Mouse (Mus musculus): ENCODE results near the gene Pla2g2c. TPM values are rescaled to one million over a fixed set of nuclear protein-coding genes. Genes with fewer than 3 reads are reported as not detected.

Pla2g2c gene
- total RNA-seq (2015) (not detected in 2 replicates), total RNA-seq (2017) (not detected in 2 replicates)

- ATAC-seq (ENCODE audit: poor library complexity, severe bottlenecking) = no peak
These were observed at the start of gene Pla2g2c for GRCm38 (mm10) chr4:138724354-138725126. Gene Pla2g2c (plus strand): TSS chr4:138724792.

DNA sequence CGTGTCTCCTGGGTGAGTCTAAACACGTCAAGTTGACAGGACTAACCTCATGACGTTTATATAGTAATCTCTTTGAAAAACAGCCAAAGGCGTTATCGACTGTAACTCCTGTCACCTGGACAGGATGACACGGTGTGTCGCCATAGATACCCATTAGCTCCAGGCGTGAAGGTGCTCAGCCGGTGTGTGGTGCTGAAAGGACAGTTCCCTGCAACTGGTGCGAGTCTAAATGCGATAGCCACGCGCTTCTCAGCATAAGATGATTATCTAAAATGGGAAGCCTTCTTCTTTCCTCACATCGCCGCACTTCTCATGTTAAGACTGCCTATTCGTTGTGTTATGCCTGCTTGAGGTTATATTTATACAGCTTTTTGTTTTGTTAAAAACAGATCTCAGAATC is 48.1 kb upstream of the Pla2g2c start:
- no peak for ATAC-seq (ENCODE audit: poor library complexity, severe bottlenecking)

DNA sequence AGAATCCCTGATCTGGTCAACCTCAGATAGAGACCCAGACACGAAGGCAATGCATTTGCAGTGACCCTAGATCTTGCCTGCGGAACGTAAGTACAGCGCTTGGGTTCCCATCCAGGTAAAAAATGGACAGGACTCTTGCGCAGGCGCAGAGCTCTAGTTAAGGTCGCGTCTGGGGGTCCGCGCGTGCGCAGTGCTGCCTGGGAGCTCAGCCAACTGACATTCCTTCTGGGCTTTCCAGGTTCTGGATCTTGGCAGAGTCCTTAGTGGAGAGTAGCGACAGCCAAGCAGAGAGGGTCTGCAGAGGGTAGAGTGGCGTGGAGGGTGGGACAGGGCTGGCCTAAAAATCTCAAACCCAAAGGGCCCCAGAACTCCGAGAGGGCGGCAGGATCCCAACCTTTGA is 47.0 kb upstream of the Pla2g2c start:
- no peak for ATAC-seq (ENCODE audit: poor library complexity, severe bottlenecking)

- ATAC-seq (ENCODE audit: poor library complexity, severe bottlenecking) = no peak
These were observed 44.5 kb upstream of the Pla2g2c start for GRCm38 (mm10) chr4:138680124-138680523.

GRCm38 (mm10) chr4:138682760-138683159 is 41.8 kb upstream of the Pla2g2c start:
- no peak for ATAC-seq (ENCODE audit: poor library complexity, severe bottlenecking)

GRCm38 (mm10) chr4:138685813-138686212 is 38.8 kb upstream of the Pla2g2c start:
- ATAC-seq (ENCODE audit: poor library complexity, severe bottlenecking) = no peak

DNA sequence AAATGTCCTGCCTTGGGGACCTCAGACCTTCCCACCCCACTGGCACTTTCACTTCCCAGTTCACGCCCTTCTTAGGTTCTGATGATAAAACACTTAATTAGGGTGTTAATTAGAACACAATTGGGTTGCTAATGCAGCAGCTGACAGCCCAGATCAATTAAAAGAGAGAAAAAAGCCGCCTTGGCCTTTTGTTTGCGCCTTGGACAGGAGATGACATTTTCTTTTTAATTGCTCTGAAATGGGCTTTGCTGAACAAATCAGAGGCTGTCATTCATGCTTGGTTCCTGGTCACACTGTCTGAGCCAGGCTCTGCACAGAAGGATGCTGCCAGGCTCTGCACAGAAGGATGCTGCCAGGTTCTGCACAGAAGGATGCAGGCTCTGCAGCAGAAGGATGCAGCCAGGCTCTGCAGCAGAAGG is 35.5 kb upstream of the Pla2g2c start:
- ATAC-seq (ENCODE audit: poor library complexity, severe bottlenecking) = no peak

GRCm38 (mm10) chr4:138690561-138690960 is 34.0 kb upstream of the Pla2g2c start:
- ATAC-seq (ENCODE audit: poor library complexity, severe bottlenecking) = no peak

GRCm38 (mm10) chr4:138691443-138692181 is 33.0 kb upstream of the Pla2g2c start:
- no peak for ATAC-seq (ENCODE audit: poor library complexity, severe bottlenecking)

DNA sequence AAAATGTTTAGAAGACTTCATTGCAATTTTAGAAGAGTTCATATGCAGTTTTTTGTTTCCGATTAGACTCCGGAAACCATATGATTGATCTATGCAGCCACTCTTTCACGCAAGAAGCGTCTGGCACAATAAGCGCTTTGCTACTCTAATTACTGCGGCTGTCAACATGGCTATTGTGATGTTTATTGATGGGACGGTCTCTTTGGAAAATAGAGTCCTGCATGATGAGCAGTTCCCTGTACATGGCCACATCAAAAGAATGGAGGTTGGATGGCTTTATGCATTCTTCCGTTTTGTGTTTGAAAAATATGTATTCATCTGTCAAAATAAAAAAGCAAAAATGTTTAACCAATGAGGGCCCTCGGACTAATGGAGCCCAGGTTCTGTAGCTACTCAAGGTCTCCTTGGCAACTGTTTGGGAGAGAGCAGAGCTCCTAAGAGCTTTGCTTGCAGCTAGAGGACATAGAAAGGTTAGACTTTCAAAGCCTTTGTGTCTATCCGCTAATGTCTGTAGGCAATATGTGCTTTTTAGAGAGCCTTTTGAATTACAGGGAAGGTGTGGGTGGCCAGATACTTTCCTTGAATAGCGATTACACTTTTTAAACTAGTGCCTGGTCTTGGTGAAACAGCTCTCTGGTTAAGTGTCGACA is 31.4 kb upstream of the Pla2g2c start:
- no peak for ATAC-seq (ENCODE audit: poor library complexity, severe bottlenecking)

DNA sequence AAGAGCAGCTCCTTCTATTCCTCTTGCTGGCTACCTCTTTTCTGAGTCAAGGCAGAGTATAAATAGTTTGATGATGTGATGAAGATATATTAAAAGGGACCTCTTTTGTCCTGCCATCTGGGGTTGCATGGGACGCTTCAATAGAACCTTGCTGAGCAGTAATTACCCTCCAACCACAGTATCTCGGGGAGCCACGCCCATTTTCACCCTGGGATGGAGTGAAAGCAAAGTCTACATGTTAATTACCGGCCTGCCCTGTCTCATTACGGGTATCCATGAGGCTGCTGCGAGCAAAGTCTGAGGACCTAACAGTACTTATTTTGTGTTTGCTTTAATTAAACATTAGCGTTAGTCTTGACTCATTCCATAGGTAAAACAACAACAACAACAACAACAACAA is 27.9 kb upstream of the Pla2g2c start:
- no peak for ATAC-seq (ENCODE audit: poor library complexity, severe bottlenecking)

DNA sequence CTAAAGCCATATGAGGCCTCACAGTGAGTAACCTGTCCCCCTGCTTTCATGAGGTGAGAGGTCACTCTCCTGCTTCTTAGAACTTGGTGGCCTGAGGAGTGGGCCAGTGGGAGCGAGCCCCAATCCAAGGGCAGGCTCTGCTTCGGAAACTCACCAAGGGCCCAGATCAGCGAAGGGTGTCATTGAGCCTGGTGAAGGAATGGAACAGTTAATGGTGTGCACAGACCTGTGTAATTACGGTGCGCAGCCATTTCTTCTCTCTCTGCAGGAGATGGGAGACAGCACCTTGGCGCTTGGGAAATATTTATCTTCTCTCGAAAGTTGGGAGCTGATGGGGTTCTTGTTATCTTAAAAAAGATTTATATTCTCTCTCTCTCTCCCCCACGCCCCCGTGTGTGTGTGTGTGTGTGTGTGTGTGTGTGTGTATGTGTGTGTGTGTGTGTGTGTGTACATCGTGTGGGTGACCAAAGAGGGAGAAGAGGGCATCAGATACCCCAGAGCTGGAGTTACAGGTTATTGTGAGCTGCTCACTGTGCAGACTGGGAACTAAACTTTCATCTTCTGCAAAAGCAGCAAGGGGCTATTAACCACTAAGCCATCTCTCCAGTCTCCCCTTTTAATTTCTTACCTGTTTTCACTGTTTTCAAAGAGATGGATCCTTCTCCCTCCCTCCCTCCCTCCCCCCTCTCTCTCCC is 27.3 kb upstream of the Pla2g2c start:
- ATAC-seq (ENCODE audit: poor library complexity, severe bottlenecking) = no peak

- no peak for ATAC-seq (ENCODE audit: poor library complexity, severe bottlenecking)
These were observed 26.3 kb upstream of the Pla2g2c start for GRCm38 (mm10) chr4:138698296-138698695.

DNA sequence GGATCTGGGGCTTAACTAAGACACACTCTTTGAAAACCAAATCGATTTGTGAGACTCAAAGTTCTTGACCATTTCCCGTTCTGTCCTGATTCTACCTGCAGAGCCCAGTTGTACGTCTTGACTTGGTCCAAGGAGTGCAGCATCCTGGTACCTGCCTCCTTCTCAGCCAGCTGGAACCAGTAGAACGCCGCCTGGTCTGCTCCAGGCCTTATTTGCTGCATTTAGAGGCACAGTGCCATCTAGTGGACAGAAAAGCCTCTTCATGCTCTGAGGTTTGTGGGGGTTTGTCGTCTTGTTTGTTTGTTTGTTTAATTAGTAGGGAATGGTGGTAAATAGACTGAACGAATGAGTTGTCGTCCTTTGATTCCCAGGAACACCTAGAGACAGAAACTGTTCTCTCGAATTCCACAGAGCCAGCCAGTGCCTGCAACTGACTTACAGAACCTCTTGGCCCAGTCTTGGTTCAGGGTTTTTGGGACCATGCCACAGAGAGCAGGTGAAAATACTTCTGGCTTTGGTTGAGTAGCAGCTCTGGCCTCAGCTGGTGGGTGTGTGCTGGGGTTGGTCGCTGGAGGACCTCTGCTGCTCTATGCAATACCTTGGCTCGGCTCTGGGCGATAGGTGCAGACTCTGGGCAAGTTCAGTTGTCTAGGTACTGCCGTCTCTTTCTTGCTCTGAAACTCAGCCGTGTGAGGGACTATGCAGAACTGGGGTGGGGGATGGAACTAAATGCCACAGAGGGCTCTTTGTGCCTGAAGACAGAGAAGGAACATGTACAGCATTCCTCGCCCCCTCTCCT is 24.2 kb upstream of the Pla2g2c start:
- ATAC-seq (ENCODE audit: poor library complexity, severe bottlenecking) = 0 out of 2 replicates have a peak, but pooled peaks have one; percentile 30

- ATAC-seq (ENCODE audit: poor library complexity, severe bottlenecking) = no peak
These were observed 23.5 kb upstream of the Pla2g2c start for GRCm38 (mm10) chr4:138701111-138701510.

DNA sequence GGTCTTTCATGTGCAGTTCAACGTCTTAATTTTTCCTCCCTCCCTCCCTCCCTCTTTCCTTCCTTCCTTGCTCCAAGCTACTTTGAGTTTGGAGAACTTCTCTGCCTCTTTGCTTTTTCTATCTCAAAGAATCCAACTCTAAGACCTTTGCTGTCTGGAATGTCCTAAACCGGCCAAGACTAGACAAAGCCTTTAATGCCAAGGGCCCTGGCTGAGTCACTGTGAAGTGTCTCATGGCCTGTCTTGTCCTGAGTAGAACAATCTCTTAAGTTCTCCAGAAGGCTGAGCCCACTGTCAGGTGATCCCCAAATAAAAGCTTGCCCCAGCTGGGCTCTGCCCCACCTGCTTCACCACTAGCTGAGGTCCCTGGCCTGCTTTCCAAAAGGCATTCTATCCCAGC is 22.6 kb upstream of the Pla2g2c start:
- no peak for ATAC-seq (ENCODE audit: poor library complexity, severe bottlenecking)

GRCm38 (mm10) chr4:138702528-138702927 is 22.1 kb upstream of the Pla2g2c start:
- no peak for ATAC-seq (ENCODE audit: poor library complexity, severe bottlenecking)

DNA sequence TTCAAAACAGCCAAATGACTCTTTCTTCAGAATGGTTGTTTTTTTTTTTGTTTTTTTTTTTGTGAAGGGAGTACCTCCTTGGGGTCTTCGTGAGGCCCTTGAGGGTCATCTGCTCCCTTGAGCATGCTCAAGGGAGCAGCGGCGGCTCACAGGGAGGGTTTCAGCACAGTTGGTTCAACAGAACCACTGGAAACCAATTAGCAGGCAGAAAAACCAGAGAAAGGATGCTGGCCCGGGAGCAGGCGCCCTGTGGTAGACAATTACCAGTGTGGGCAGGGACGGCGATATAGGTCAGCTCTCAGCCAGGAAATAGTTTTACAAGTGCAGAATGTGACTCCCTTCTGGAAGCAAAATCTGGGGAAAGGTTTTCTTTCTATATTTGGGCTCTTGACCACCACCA is 21.0 kb upstream of the Pla2g2c start:
- no peak for ATAC-seq (ENCODE audit: poor library complexity, severe bottlenecking)

DNA sequence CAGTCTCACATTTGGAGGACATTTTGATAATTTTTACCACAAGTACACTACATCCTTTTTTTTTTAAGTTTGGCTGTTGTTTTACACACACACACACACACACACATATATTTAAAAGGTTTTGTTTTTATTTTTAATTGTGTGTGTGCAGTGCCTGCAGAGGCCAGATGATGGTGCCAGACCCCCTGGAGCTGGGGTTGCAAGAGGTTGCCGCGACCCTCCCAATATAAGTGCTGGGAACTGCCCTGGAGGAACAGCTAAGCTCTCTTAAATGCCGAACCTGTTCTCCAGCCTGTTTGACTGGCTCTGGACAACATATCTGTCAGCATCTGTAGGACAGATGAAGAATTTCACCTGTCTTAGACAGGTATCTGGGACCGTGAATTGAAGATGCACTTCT is 20.4 kb upstream of the Pla2g2c start:
- no peak for ATAC-seq (ENCODE audit: poor library complexity, severe bottlenecking)

- no peak for ATAC-seq (ENCODE audit: poor library complexity, severe bottlenecking)
These were observed 18.0 kb upstream of the Pla2g2c start for GRCm38 (mm10) chr4:138706620-138707019.
